Mouse (Mus musculus): ENCODE results near the gene D10Wsu102e. TPM values are rescaled to one million over a fixed set of nuclear protein-coding genes. Genes with fewer than 3 reads are reported as not detected.
"Not testable (repeated sequence)": the region's sequence is repeated elsewhere in the genome, so short reads cannot be mapped to it uniquely, and the experiment has no call there.

Gene D10Wsu102e
- polyA plus RNA-seq, 1 experiment from 2014 or later, result 1.1 TPM

DNA sequence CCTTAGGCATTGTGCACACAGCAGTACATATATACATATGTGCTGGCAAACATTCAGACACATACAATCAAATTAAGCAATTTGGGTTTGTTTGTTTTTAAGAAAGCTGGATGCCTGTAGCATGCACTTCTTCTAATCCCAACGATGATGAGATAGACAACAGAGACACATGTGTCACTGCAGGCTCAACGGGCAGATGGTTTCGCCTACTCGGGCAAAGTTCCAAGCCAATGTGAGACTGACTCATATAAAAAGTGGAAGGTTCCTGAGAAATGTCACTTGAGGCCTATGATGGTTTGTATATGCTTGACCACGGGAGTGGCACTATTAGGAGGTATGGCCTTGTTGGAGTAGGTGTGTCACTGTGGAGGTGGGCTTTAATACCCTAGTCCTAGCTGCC lies 16.9 kb upstream of the D10Wsu102e start:
- Histone ChIP-seq H3K27me3 (ENCODE audit: control insufficient read depth, insufficient read depth, low read length) (no peaks in the 10 kb centered on the region), H3K4me1 (replicated peaks; ENCODE audit: control insufficient read depth, insufficient read depth, low read length) (no peaks in the 10 kb centered on the region), H3K27ac (no peak overlapping the region), H3K36me3 (replicated peaks; ENCODE audit: control insufficient read depth, insufficient read depth) (no peaks in the 10 kb centered on the region), H3K9me3 (ENCODE audit: control insufficient read depth, low read length) (no peaks in the 10 kb centered on the region), H3K4me3 (replicated peaks; ENCODE audit: low read length) (no peak overlapping the region), H3K4me2 (replicated peaks) (no peak overlapping the region), H3K9ac (no peak overlapping the region)
- no peak for DNase-seq (ENCODE audit: low spot score)
- no peak for ATAC-seq (ENCODE audit: low FRiP score)
- 86% methylated on average over 5 of the region's 5 CpGs for WGBS

DNA sequence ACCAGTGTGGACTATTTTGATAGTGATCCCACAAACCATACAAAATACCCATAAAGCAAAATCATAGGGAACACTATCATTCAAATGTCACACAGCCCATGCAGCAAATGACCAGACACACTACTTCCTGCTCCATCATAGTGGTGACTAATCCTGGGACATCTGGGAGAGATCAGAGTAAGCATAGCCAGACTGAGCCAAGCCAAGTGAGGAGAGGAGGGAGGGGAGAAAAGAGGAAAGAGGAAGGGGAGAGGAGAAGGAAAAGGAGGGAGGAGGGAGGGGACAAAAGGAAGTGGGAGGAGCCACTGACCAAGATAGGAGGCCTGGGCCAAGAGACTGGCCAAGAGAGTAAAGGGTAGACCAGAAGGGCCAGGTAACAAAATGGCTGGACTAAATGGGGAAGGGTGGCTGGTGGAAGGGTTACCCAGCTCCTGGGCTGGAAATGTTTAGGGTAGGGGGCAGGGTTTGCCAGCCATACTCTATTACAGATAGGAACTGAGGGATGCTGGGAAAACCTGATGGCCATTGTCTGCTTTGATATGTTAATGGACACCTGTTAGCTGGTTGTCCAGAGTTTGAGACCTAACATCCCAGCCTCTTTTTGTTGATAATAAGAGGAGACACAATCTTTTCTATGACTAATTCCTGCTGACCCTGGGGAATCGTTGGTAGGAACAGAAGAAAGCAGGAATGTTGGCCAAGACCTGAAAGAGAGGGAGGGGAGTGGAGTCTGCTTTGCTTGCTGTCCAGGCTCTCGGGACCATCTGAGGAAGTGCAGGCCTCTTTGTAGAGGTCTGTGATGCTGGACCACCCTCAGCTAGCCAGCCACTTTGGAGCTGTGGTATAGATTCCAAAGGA lies 16.0 kb upstream of the D10Wsu102e start:
- H3K4me2 ChIP-seq (replicated peaks), result no peak overlapping the region
- H3K27ac ChIP-seq, result no peak overlapping the region
- H3K4me1 ChIP-seq (replicated peaks; ENCODE audit: control insufficient read depth, insufficient read depth, low read length), result no peaks in the 10 kb centered on the region
- H3K9ac ChIP-seq, result no peak overlapping the region
- 45% methylated on average over 2 of the region's 2 CpGs for WGBS
- H3K27me3 ChIP-seq (ENCODE audit: control insufficient read depth, insufficient read depth, low read length), result no peaks in the 10 kb centered on the region
- no peak for ATAC-seq (ENCODE audit: low FRiP score)
- no peaks in the 10 kb centered on the region for H3K36me3 ChIP-seq (replicated peaks; ENCODE audit: control insufficient read depth, insufficient read depth)
- DNase-seq (ENCODE audit: low spot score), result no peak
- H3K9me3 ChIP-seq (ENCODE audit: control insufficient read depth, low read length), result no peaks in the 10 kb centered on the region
- H3K4me3 ChIP-seq (replicated peaks; ENCODE audit: low read length), result no peak overlapping the region

DNA sequence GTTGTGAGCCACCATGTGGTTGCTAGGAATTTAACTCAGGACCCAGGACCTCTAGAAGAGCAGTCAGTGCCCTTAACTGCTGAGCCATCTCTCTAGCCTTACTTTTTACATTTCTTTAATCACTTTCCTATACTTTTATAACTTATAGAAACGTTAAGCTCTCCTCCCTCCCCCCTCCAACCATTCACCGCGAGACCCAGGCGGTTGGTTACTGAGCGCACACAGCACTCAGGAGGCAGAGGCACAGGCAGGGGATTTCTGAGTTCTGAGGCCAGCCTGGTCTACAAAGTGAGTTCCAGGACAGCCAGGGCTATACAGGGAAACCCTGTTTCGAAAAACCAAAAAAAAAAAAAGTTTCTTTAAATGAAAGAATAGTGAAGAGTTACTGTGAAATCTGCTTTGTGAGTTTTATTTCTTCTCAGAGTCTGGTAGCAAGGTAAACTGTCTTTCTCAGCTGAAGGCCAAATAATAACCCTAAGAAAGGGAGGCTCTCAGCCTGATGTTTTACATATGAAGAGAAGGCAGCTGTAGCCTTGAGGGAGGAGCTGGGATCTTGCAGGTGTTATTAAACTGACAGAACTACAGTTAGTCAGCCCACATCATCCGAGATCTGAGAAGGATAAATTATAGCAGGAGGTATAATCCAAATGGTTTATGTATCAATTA lies 14.2 kb upstream of the D10Wsu102e start:
- H3K9ac ChIP-seq, result no peak overlapping the region
- 43% methylated on average over 7 of the region's 7 CpGs for WGBS
- DNase-seq (ENCODE audit: low spot score), result no peak
- H3K4me2 ChIP-seq (replicated peaks), result no peak overlapping the region
- ATAC-seq (ENCODE audit: low FRiP score), result no peak
- no peaks in the 10 kb centered on the region for H3K36me3 ChIP-seq (replicated peaks; ENCODE audit: control insufficient read depth, insufficient read depth)
- H3K4me1 ChIP-seq (replicated peaks; ENCODE audit: control insufficient read depth, insufficient read depth, low read length), result no peaks in the 10 kb centered on the region
- no peak overlapping the region for H3K4me3 ChIP-seq (replicated peaks; ENCODE audit: low read length)
- H3K9me3 ChIP-seq (ENCODE audit: control insufficient read depth, low read length), result no peaks in the 10 kb centered on the region
- H3K27me3 ChIP-seq (ENCODE audit: control insufficient read depth, insufficient read depth, low read length), result no peaks in the 10 kb centered on the region
- no peak overlapping the region for H3K27ac ChIP-seq

DNA sequence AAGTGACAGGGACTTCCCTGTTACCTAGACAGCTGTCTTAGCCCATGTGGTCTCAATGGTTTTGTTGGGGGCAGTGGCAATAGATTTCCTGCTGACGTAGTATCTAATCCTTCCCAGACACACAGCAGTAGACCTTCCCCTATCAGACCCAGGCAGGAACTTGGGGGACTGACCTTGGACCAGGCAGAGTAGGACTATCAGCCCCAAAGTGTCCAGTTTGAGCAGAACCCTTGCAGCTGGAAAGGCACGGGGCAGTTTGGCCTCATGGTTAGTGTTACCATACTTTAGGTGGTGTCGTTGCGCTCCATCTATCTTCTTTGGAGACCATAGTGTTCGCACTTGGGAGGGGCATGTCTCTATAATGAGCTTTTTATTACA lies 13.7 kb upstream of the D10Wsu102e start:
- ATAC-seq (ENCODE audit: low FRiP score), result no peak
- no peaks in the 10 kb centered on the region for H3K9me3 ChIP-seq (ENCODE audit: control insufficient read depth, low read length)
- no peak overlapping the region for H3K9ac ChIP-seq
- no peaks in the 10 kb centered on the region for H3K4me1 ChIP-seq (replicated peaks; ENCODE audit: control insufficient read depth, insufficient read depth, low read length)
- no peak overlapping the region for H3K4me3 ChIP-seq (replicated peaks; ENCODE audit: low read length)
- H3K4me2 ChIP-seq (replicated peaks), result no peak overlapping the region
- no peak for DNase-seq (ENCODE audit: low spot score)
- WGBS, result 85% methylated on average over 5 of the region's 5 CpGs
- no peak overlapping the region for H3K27ac ChIP-seq
- H3K36me3 ChIP-seq (replicated peaks; ENCODE audit: control insufficient read depth, insufficient read depth), result no peaks in the 10 kb centered on the region
- H3K27me3 ChIP-seq (ENCODE audit: control insufficient read depth, insufficient read depth, low read length), result no peaks in the 10 kb centered on the region

DNA sequence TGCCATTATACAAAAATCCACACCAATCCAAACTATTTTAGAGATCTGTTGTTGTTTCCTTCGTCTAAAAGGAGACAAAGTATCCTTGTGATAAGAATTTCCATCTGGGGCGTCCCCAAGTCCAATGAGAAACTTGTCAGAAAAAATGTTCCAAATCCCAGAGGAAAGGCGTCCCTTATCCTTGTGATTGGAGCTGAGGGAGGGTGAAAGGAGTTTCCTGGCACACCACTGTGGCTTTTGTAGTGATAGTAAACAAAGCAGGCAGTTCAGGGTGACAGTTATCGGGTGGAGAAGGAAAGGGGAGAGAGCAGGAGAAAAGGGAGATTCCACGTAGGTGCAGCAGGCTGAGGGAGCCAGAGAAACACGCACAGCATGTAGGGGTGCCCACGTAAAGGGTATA lies 12.5 kb upstream of the D10Wsu102e start:
- Histone ChIP-seq H3K27ac (no peak overlapping the region), H3K9me3 (ENCODE audit: control insufficient read depth, low read length) (no peaks in the 10 kb centered on the region), H3K4me1 (replicated peaks; ENCODE audit: control insufficient read depth, insufficient read depth, low read length) (no peaks in the 10 kb centered on the region), H3K36me3 (replicated peaks; ENCODE audit: control insufficient read depth, insufficient read depth) (no peaks in the 10 kb centered on the region), H3K4me2 (replicated peaks) (no peak overlapping the region), H3K9ac (no peak overlapping the region), H3K27me3 (ENCODE audit: control insufficient read depth, insufficient read depth, low read length) (no peaks in the 10 kb centered on the region), H3K4me3 (replicated peaks; ENCODE audit: low read length) (no peak overlapping the region)
- ATAC-seq (ENCODE audit: low FRiP score) (no peak), DNase-seq (ENCODE audit: low spot score) (no peak)
- whole genome bisulfite sequencing, result 28% methylated on average over 7 of the region's 7 CpGs

DNA sequence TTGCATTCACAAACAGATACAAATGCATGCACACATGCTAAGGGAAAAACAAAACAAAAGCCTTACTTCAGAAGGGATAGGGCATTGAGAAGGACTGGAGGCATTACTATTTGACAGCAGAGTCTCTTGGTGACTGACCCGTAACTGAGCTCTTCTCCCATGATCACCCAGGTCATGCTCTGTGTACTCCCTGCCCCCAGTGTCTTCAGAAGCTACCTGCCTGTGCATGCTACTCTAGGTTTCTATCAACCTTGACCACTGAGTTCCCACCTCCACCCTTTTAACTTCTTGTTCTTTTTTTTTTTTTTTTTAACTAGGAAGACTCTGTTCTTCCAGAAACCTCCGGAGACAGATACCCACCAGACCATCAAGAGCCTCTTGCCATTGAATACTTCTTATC lies 9.3 kb upstream of the D10Wsu102e start:
- no peak for ATAC-seq (ENCODE audit: low FRiP score)
- no peaks in the 10 kb centered on the region for H3K36me3 ChIP-seq (replicated peaks; ENCODE audit: control insufficient read depth, insufficient read depth)
- H3K4me1 ChIP-seq (replicated peaks; ENCODE audit: control insufficient read depth, insufficient read depth, low read length), result no peaks in the 10 kb centered on the region; the same call in 1 of the 2 replicates
- H3K27me3 ChIP-seq (ENCODE audit: control insufficient read depth, insufficient read depth, low read length), result no peaks in the 10 kb centered on the region
- no peaks in the 10 kb centered on the region for H3K9me3 ChIP-seq (ENCODE audit: control insufficient read depth, low read length)
- no peak overlapping the region for H3K4me3 ChIP-seq (replicated peaks; ENCODE audit: low read length)
- no peak overlapping the region for H3K27ac ChIP-seq
- 86% methylated on average over 2 of the region's 2 CpGs for WGBS
- no peak for DNase-seq (ENCODE audit: low spot score)
- H3K9ac ChIP-seq, result no peak overlapping the region
- H3K4me2 ChIP-seq (replicated peaks), result no peak overlapping the region

DNA sequence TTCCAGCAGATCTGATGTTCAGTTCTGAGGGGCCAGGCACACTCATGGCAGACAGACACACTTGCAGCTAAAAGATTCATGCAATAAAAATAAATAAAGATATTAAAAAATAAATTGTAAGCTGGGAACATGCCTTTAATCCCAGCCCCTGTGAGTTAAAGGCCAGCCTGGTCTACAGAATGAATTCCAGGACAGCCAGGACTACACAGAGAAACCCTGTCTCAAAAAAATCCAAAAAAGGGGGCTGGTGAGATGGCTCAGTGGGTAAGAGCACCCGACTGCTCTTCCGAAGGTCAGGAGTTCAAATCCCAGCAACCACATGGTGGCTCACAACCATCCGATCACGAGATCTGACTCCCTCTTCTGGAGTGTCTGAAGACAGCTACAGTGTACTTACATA lies 8.2 kb upstream of the D10Wsu102e start:
- H3K27ac ChIP-seq; H3K36me3 ChIP-seq (replicated peaks; ENCODE audit: control insufficient read depth, insufficient read depth); DNase-seq (ENCODE audit: low spot score); H3K4me3 ChIP-seq (replicated peaks; ENCODE audit: low read length); H3K4me1 ChIP-seq (replicated peaks; ENCODE audit: control insufficient read depth, insufficient read depth, low read length); ATAC-seq (ENCODE audit: low FRiP score); H3K27me3 ChIP-seq (ENCODE audit: control insufficient read depth, insufficient read depth, low read length); H3K9ac ChIP-seq; H3K4me2 ChIP-seq (replicated peaks); H3K9me3 ChIP-seq (ENCODE audit: control insufficient read depth, low read length): not testable (repeated sequence)
- WGBS, result 92% methylated on average over 2 of the region's 4 CpGs

DNA sequence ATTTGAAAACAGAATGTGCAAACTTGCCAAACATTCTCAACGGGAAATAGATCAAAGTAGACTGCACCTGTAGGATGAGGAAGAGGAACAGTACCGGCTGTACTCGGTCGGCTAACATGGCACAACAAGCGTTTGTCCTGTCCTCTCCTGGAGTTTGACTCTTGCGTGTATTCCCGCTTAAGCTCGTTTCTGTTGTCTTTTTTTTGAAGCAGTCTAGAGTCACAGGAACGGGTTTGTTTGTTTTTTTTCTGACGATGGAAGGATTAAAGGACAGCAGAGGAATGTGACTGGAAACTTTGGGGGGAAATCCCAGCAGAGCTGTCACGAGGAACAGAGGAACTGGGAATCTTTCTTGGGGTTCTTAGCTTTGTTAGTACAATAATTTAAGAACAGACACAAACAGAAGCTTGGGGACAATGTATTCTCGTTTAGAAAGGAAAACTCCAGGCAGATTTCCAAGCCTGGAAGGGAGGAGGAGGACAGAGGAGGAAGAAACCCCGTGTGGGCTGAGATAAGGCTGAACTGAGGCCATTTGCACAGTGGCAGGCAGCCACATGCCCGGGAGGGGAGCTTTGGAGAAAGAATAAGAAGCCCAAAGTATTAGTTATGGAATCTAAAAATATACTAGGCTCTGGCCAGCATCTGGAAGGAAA lies 6.2 kb upstream of the D10Wsu102e start:
- H3K4me2 ChIP-seq (replicated peaks), result no peak overlapping the region; the same call in 1 of the 2 replicates
- no peaks in the 10 kb centered on the region; the same call in 1 of the 2 replicates for H3K4me1 ChIP-seq (replicated peaks; ENCODE audit: control insufficient read depth, insufficient read depth, low read length)
- peak overlapping the region; percentile 33; the same call in 1 of the 2 replicates for H3K27ac ChIP-seq
- ATAC-seq (ENCODE audit: low FRiP score), result no peak
- H3K9me3 ChIP-seq (ENCODE audit: control insufficient read depth, low read length), result no peaks in the 10 kb centered on the region
- no peak for DNase-seq (ENCODE audit: low spot score)
- no peak overlapping the region for H3K9ac ChIP-seq
- H3K27me3 ChIP-seq (ENCODE audit: control insufficient read depth, insufficient read depth, low read length), result no peaks in the 10 kb centered on the region
- H3K4me3 ChIP-seq (replicated peaks; ENCODE audit: low read length), result no peak overlapping the region
- 68% methylated on average over 14 of the region's 14 CpGs for WGBS
- H3K36me3 ChIP-seq (replicated peaks; ENCODE audit: control insufficient read depth, insufficient read depth), result no peaks in the 10 kb centered on the region

DNA sequence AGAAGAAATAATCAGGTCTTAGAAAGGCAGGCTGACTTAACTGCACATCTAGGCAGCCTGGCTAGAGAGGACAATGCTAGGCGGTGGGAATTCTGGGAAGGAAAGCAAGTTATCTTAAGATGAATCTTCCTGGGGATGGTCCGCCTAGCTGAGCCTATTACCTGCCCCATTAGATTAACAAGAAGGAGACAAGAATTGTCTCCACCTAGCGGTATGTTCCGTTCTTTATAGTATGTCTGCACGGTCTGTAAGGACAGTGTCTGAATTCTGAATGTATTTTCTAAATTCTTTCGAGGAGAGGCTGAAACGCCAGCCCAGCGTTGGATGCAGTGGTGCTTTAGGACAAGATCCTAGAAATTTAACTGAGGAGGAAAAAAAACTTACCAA lies 5.7 kb upstream of the D10Wsu102e start:
- Histone ChIP-seq H3K9ac (no peak overlapping the region), H3K4me3 (replicated peaks; ENCODE audit: low read length) (no peak overlapping the region), H3K4me1 (replicated peaks; ENCODE audit: control insufficient read depth, insufficient read depth, low read length) (no peaks in the 10 kb centered on the region; the same call in 1 of the 2 replicates), H3K4me2 (replicated peaks) (no peak overlapping the region; the same call in 1 of the 2 replicates), H3K36me3 (replicated peaks; ENCODE audit: control insufficient read depth, insufficient read depth) (no peaks in the 10 kb centered on the region), H3K27ac (peak overlapping the region; percentile 33; the same call in 1 of the 2 replicates), H3K27me3 (ENCODE audit: control insufficient read depth, insufficient read depth, low read length) (no peaks in the 10 kb centered on the region), H3K9me3 (ENCODE audit: control insufficient read depth, low read length) (no peaks in the 10 kb centered on the region)
- ATAC-seq (ENCODE audit: low FRiP score) (peak; percentile 17; the same call in 1 of the 2 replicates), DNase-seq (ENCODE audit: low spot score) (peak; percentile 41)
- WGBS, result 63% methylated on average over 8 of the region's 8 CpGs

Measured in hindbrain, embryonic 14.5 days (tissue).